Mouse (Mus musculus): ENCODE results near the gene Gm28870. TPM values are rescaled to one million over a fixed set of nuclear protein-coding genes. Genes with fewer than 3 reads are reported as not detected.
"Not testable (repeated sequence)": the region's sequence is repeated elsewhere in the genome, so short reads cannot be mapped to it uniquely, and the experiment has no call there.

The Gm28870 gene
- not detected in 2 replicates for polyA plus RNA-seq (2012; rRNA removed)

- H3K4me1 ChIP-seq (ENCODE audit: control insufficient read depth, insufficient read depth, low read length); H3K4me3 ChIP-seq (ENCODE audit: insufficient read depth, low read length); H3K27ac ChIP-seq (ENCODE audit: insufficient read depth, low read length): not testable (repeated sequence)
Measured at GRCm38 (mm10) chrY:50096976-50097375, at the start of gene Gm28870. Gene Gm28870, plus strand, starts transcription at chrY:50097276.
